Mouse (Mus musculus) cortical plate, adult 2 months (tissue): ENCODE data around the gene Pi4kb.

ENCODE experiments used
- CTCF ChIP-seq: fragments of 200-500 bp; IDR thresholded peaks from 2 replicates; pipeline ENCODE4 v1.5.1; 2011; ENCODE audit warnings: mild to moderate bottlenecking, control low read depth, low read length; ENCODE audit not compliant: insufficient read depth; ENCODE audit errors: extremely low read depth
- POLR2A ChIP-seq: fragments of 200-500 bp; IDR thresholded peaks from 2 replicates; pipeline ENCODE4 v1.6.1; 2011; ENCODE audit warnings: mild to moderate bottlenecking, low read length, control low read depth; ENCODE audit not compliant: insufficient read depth; ENCODE audit errors: extremely low read depth

GRCm38 (mm10) chr3:94996946-94997345 is 22.4 kb downstream of the Pi4kb start:
- TF ChIP-seq CTCF, result peak; percentile 89
- TF ChIP-seq POLR2A, result no peak
